Mouse (Mus musculus) testis, postnatal 14 days (tissue): ENCODE measurements around the gene Arhgef2.
A peak's percentile ranks its signal among the peaks of the same experiment; 100 is the strongest.

Experiments
- DNase-seq: peaks from one replicate; pipeline ENCODE4 v3.0.0; 2021; ENCODE audit warnings: low spot score

The Arhgef2 gene

DNA sequence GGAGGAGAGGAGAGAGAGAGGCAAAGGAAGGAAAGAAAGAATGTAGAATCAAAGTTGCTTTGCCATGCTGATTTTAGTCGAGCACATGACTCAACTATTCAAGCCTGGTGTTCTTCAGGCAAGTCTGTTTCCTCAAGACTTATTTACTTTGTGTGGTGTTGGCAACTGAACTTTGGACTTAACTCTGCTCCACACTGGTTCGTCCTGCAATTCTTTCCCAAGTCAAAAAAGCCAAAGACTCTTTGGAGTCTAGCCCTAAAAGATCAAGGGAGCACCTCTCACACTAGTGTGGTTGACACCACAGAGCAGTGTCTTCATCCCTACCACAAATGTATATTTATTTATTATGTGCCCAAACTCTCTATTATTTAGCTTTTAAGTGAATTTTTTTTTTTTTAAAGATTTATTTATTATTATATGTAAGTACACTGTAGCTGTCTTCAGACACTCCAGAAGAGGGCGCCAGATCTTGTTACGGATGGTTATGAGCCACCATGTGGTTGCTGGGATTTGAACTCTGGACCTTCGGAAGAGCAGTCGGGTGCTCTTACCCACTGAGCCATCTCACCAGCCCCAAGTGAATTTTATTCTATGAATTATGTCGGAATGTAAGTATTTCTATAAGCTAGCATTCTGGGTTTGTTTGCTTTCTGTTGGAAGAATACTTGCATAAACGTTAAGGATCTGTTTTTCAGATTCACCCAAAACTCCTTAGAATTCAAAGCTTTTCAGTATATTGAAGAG, 78.6 kb downstream of the Arhgef2 start:
- no peak for DNase-seq

- DNase-seq, result peak; percentile 98
These were observed 79.5 kb downstream of the Arhgef2 start, which contains the start of gene Khdc4 for GRCm38 (mm10) chr3:88684980-88685941. Gene Khdc4 (plus strand): TSS chr3:88685803.

DNA sequence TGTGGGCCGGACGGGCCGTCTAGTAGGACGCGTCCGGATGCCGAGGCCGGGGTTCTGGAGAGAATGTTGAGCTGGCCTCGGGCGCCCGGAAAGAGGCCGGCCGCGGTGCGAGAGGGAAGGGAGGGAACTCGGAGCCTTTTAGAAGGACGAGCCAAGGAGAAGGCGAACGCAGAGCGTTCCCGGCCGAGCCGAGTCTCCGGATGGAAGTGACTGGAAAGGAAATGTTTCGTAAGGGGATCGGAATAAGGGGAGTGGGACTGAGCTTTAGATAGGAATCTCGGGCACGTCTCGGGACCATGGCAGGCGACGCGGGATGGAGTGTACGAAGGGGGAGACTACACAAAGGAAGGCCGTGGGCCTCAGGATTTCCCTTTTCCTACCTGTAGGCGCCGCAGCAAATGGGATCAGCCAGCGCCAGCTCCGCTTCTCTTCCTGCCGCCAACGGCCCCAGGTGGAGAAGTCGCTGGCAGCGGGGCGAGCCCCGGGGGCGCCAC, 80.2 kb downstream of the Arhgef2 start:
- no peak for DNase-seq

DNA sequence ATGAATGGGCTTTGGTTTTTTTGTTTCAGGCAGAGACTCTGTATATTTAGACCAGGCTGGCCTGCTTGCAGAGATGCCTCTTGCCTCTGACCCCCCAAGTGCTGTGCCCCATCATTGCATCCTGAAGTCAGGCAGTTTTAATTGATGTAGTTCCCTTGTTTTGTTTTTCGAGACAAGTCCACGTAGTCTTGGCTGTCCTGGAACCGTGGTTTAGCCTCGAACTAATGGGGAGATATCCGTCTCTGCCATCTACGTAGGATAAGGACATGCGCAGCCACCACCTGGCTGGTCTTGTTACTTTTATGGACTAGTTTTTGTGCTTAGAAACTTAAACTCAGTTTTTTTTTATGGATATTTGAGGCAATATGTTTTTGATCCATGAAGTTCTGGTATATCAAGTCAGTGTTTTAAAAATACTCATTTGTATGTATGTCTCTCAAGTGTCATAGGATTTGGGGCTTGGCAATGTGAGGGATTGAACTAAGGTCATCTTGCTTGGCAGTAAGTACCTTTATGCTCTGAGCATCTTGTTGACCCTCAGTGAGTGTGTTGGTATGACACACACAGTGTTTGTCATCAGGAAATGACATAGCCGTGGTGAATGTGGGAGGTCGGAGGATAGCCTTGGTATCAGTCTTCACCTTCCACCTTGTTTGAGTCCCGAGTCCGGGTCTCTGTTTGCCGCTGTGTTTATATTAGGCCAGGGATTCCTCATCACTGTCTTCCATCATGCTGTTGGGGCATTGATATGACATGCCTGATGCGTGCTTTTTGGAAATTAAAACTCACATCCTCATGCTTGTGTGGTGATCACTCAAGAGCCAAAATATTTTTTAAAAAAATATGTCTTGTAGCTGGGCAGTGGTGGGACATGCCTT, 81.2 kb downstream of the Arhgef2 start:
- no peak for DNase-seq

GRCm38 (mm10) chr3:88689079-88689478, 83.3 kb downstream of the Arhgef2 start:
- no peak for DNase-seq

DNA sequence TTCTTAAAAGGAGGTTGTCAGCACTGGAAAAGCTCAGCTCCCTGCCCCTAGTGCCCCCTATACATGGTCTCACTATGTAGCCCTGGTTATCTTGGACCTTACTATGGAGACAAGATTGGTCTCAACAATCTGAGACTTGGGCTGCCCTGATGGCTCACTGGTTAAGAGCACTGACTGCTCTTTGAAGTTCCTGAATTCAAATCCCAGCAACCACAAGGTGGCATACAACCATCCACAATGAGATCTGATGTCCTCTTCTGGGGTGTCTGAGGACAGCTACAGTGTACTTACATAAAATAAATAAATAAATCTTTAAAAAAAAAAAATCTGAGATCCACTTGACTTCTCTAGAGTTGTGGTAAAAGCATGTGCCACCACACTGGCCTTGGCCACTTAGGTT, 89.8 kb downstream of the Arhgef2 start:
- DNase-seq, result no peak
